Mouse (Mus musculus) cerebellum, adult 2 months (tissue): ENCODE data around the gene Rad51b. TPM values are rescaled to one million over a fixed set of nuclear protein-coding genes. Genes with fewer than 3 reads are reported as not detected.

Source experiments
- DNase-seq, 2 experiments: peaks; one replicate each; pipeline ENCODE4 v3.0.0; 2021
- H3K27ac ChIP-seq: fragments of 200-500 bp; 2 replicates; pipeline ENCODE4 v1.5.1; 2012; ENCODE audit warnings: low read length, control low read depth, inconsistent platforms; ENCODE audit not compliant: insufficient read depth
- H3K27me3 ChIP-seq: fragments of 200-500 bp; 2 replicates; pipeline ENCODE4 v1.6.1; 2012; ENCODE audit warnings: inconsistent platforms, mild to moderate bottlenecking, low read length, moderate library complexity; ENCODE audit not compliant: control insufficient read depth, insufficient read depth
- H3K4me1 ChIP-seq: fragments of 200-500 bp; 2 replicates; pipeline ENCODE4 v1.6.1; 2011; ENCODE audit warnings: low read length; ENCODE audit not compliant: control insufficient read depth, insufficient read depth
- H3K4me3 ChIP-seq: fragments of 200-500 bp; replicated peaks from 2 replicates; pipeline ENCODE3; 2011; ENCODE audit warnings: mild to moderate bottlenecking, low read depth, low read length, control low read depth; ENCODE audit not compliant: insufficient read depth
- CTCF ChIP-seq: fragments of 200-500 bp; IDR thresholded peaks from 2 replicates; pipeline ENCODE4 v1.5.1; 2011; ENCODE audit warnings: low read depth, mild to moderate bottlenecking, control low read depth, low read length, moderate library complexity, borderline replicate concordance; ENCODE audit not compliant: insufficient read depth
- POLR2A ChIP-seq: fragments of 200-500 bp; IDR thresholded peaks from 2 replicates; pipeline ENCODE4 v1.6.1; 2011; ENCODE audit warnings: low read length, control low read depth, borderline replicate concordance; ENCODE audit not compliant: insufficient read depth
- WGBS: fragments of 180-500 bp; shearing (Covaris S2); methylation state at CpG from one replicate; pipeline ENCODE4 v1.1.7; 2018; 5-methylcytosine and 5-hydroxymethylcytosine counted together
- polyA plus RNA-seq: library from polyadenylated mRNA; depleted of rRNA; stranded (reverse); fragments of >200 nt; gene quantifications from 2 replicates; pipeline ENCODE4 v1.2.3, GENCODE M21; 2012

The Rad51b gene
- polyA plus RNA-seq, 1 experiment = 0.23 TPM

GRCm38 (mm10) chr12:79412894-79413507, 115.9 kb downstream of the Rad51b start:
- no peak for TF ChIP-seq POLR2A
- no peak for TF ChIP-seq CTCF

GRCm38 (mm10) chr12:79417360-79417759, 120.3 kb downstream of the Rad51b start:
- Histone ChIP-seq H3K4me1 (no peaks in the 10 kb centered on the region), H3K27me3 (no peaks in the 10 kb centered on the region), H3K4me3 (no peak overlapping the region), H3K27ac (no peak overlapping the region)
- WGBS = 84% methylated on average over 6 of the region's 6 CpGs
- no peak for DNase-seq
- TF ChIP-seq CTCF (no peak), POLR2A (no peak)

More at GRCm38 (mm10) chr12:79412894-79413507, 115.9 kb downstream of the Rad51b start:
- Histone ChIP-seq H3K27me3 (no peaks in the 10 kb centered on the region), H3K4me3 (no peak overlapping the region), H3K27ac (no peak overlapping the region), H3K4me1 (no peaks in the 10 kb centered on the region)
- no peak for DNase-seq
- WGBS = 91% methylated on average over 8 of the region's 8 CpGs

- Histone ChIP-seq H3K27me3 (no peaks in the 10 kb centered on the region), H3K4me3 (no peak overlapping the region)
- WGBS = 22% methylated on average over 6 of the region's 6 CpGs
Observed at GRCm38 (mm10) chr12:79420605-79421004, 123.5 kb downstream of the Rad51b start.

GRCm38 (mm10) chr12:79429507-79430291, 132.6 kb downstream of the Rad51b start:
- 53% methylated on average over 7 of the region's 7 CpGs for WGBS
- Histone ChIP-seq H3K27ac (no peak overlapping the region), H3K4me3 (no peak overlapping the region), H3K4me1 (no peaks in the 10 kb centered on the region), H3K27me3 (no peaks in the 10 kb centered on the region)
- DNase-seq = no peak
- TF ChIP-seq CTCF = no peak
- no peak for TF ChIP-seq POLR2A

More at GRCm38 (mm10) chr12:79420605-79421004, 123.5 kb downstream of the Rad51b start:
- no peak for DNase-seq
- no peak overlapping the region for H3K27ac ChIP-seq
- no peak for TF ChIP-seq CTCF
- TF ChIP-seq POLR2A = no peak
- no peaks in the 10 kb centered on the region for H3K4me1 ChIP-seq

GRCm38 (mm10) chr12:79431138-79431537, 134.1 kb downstream of the Rad51b start:
- TF ChIP-seq POLR2A = no peak
- TF ChIP-seq CTCF = no peak
- Histone ChIP-seq H3K4me3 (no peak overlapping the region), H3K27me3 (no peaks in the 10 kb centered on the region), H3K4me1 (no peaks in the 10 kb centered on the region), H3K27ac (no peak overlapping the region)
- DNase-seq = no peak
- 85% methylated on average over 4 of the region's 4 CpGs for WGBS

GRCm38 (mm10) chr12:79433724-79434442, 136.8 kb downstream of the Rad51b start:
- TF ChIP-seq CTCF (no peak), POLR2A (no peak)
- no peak overlapping the region for H3K27ac ChIP-seq
- WGBS = 59% methylated on average over 7 of the region's 7 CpGs

GRCm38 (mm10) chr12:79435474-79435873, 138.4 kb downstream of the Rad51b start:
- H3K27ac ChIP-seq = no peak overlapping the region
- no peak for DNase-seq
- TF ChIP-seq POLR2A (no peak), CTCF (no peak)
- H3K27me3 ChIP-seq = no peaks in the 10 kb centered on the region
- H3K4me1 ChIP-seq = no peaks in the 10 kb centered on the region
- 61% methylated on average over 3 of the region's 3 CpGs for WGBS
- no peak overlapping the region for H3K4me3 ChIP-seq

More at GRCm38 (mm10) chr12:79433724-79434442, 136.8 kb downstream of the Rad51b start:
- DNase-seq = no peak
- Histone ChIP-seq H3K27me3 (no peaks in the 10 kb centered on the region), H3K4me3 (no peak overlapping the region), H3K4me1 (no peaks in the 10 kb centered on the region)
